Mouse (Mus musculus): Measurements from ENCODE around the gene Rmdn2. TPM values are rescaled to one million over a fixed set of nuclear protein-coding genes. Genes with fewer than 3 reads are reported as not detected.

Gene Rmdn2
- total RNA-seq, 2 experiments from 2014 or later, result 10.6 to 12.8 TPM

- no peak for DNase-seq (ENCODE audit: low spot score in 2 of 2)
Measured at GRCm38 (mm10) chr17:79700871-79701270, 89.2 kb downstream of the Rmdn2 start.

- DNase-seq (ENCODE audit: low spot score in 2 of 2), result no peak
Measured at GRCm38 (mm10) chr17:79705671-79706455, 94.2 kb downstream of the Rmdn2 start.

- no peak for DNase-seq (ENCODE audit: low spot score in 2 of 2)
Measured at GRCm38 (mm10) chr17:79708168-79708567, 96.5 kb downstream of the Rmdn2 start.

GRCm38 (mm10) chr17:79709718-79710117 is 98.1 kb downstream of the Rmdn2 start:
- DNase-seq (ENCODE audit: low spot score in 2 of 2), result no peak

- no peak for DNase-seq (ENCODE audit: low spot score in 2 of 2)
Measured at GRCm38 (mm10) chr17:79710246-79710842, 98.7 kb downstream of the Rmdn2 start.

GRCm38 (mm10) chr17:79711944-79712343 is 100.3 kb downstream of the Rmdn2 start:
- DNase-seq (ENCODE audit: low spot score in 2 of 2), result no peak

GRCm38 (mm10) chr17:79712536-79712935 is 100.9 kb downstream of the Rmdn2 start:
- DNase-seq (ENCODE audit: low spot score in 2 of 2), result no peak

- DNase-seq (ENCODE audit: low spot score in 2 of 2), result no peak
Measured at GRCm38 (mm10) chr17:79713276-79713642, 101.6 kb downstream of the Rmdn2 start.

- DNase-seq (ENCODE audit: low spot score in 2 of 2), result peak; percentile 30 to 46
Measured at GRCm38 (mm10) chr17:79713643-79714367, 102.1 kb downstream of the Rmdn2 start.

- no peak for DNase-seq (ENCODE audit: low spot score in 2 of 2)
Measured at GRCm38 (mm10) chr17:79714368-79714895, 102.8 kb downstream of the Rmdn2 start.

GRCm38 (mm10) chr17:79714931-79715637 is 103.4 kb downstream of the Rmdn2 start, which contains the start of gene Cyp1b1:
Gene Cyp1b1 (minus strand): TSS chr17:79715061.
- no peak for DNase-seq (ENCODE audit: low spot score in 2 of 2)

- peak; percentile 89 to 92 for DNase-seq (ENCODE audit: low spot score in 2 of 2)
Measured at GRCm38 (mm10) chr17:79715649-79716143, 104.0 kb downstream of the Rmdn2 start.

- DNase-seq (ENCODE audit: low spot score in 2 of 2), result no peak
Measured at GRCm38 (mm10) chr17:79720681-79721080, 109.0 kb downstream of the Rmdn2 start.

- no peak for DNase-seq (ENCODE audit: low spot score in 2 of 2)
Measured at GRCm38 (mm10) chr17:79726613-79727012, 115.0 kb downstream of the Rmdn2 start.

- no peak for DNase-seq (ENCODE audit: low spot score in 2 of 2)
Measured at GRCm38 (mm10) chr17:79728053-79728584, 116.5 kb downstream of the Rmdn2 start.

GRCm38 (mm10) chr17:79728585-79729503 is 117.2 kb downstream of the Rmdn2 start:
- no peak for DNase-seq (ENCODE audit: low spot score in 2 of 2)

GRCm38 (mm10) chr17:79730988-79731387 is 119.3 kb downstream of the Rmdn2 start:
- DNase-seq (ENCODE audit: low spot score in 2 of 2), result no peak

GRCm38 (mm10) chr17:79733039-79733438 is 121.4 kb downstream of the Rmdn2 start:
- DNase-seq (ENCODE audit: low spot score in 2 of 2), result no peak

- no peak for DNase-seq (ENCODE audit: low spot score in 2 of 2)
Measured at GRCm38 (mm10) chr17:79737598-79737997, 125.9 kb downstream of the Rmdn2 start.

All from layer of hippocampus, postnatal 10 days (tissue).